16 mouse cellular contexts compared by ENCODE assay signal in the genomic region with DNA sequence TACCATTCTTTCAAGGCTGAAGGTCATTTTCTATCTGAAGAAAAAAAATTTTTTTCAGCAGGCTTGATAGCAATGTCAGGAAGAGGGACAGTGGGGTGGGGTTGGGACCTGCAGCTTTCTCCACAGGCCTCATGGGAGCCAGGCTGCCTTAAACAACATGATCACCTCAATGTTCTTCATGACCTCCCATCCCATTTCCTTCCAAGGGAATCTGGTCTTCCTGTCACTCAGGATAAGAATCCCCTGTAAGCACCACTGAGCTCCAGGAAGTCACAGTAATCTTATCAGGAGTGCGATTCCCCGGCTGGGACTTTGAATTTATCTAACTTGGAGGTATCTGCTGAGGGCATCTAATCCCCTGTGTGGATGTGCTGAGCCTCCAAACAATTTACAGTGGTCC. TPM values are rescaled to one million over a fixed set of nuclear protein-coding genes. Genes with fewer than 3 reads are reported as not detected.
A peak's percentile ranks its signal among the peaks of the same experiment; 100 is the strongest.
DNase-seq lines count a peak whose midpoint lies in the region.
"Had no signal": no experiment of that assay in that cellular context is flagged by ENCODE, and none has a peak within 500 bp of the region (broad histone marks: within the 10 kb centered on the region; RNA-seq: fewer than 3 reads in every experiment).

No protein-coding gene starts in this region.

- DNase-seq in heart, adult 18-20 months: peak; percentile 12 to 56
- no peak for DNase-seq in heart, postnatal 14 days
- peak; percentile 32 for DNase-seq in heart, adult 8-10 months (ENCODE audit: low spot score)
- no peak for DNase-seq in heart, postnatal 4 days
- DNase-seq: adrenal gland, adult 2 months; adrenal gland, postnatal 10 days; adrenal gland, postnatal 25 days; cerebellum, adult 11 months; cerebellum, adult 18-20 months; cerebellum, adult 8-10 months; cerebellum, adult 9-11 months; cerebellum, postnatal 14 days; cerebellum, postnatal 36 days; embryo, embryonic 11 days had no signal

- intact Hi-C loops in heart, postnatal 14 days (cut with DNase I): no loop called here

RNA-seq across cellular contexts. Expression of gene Cxxc4, which starts 17.9 kb away (rescaled TPM):
- total RNA-seq in heart, adult 18-20 months (2021): 1 to 10 TPM; 2.4 to 3.6 TPM
- 1 to 10 TPM; 2.4 to 3.0 TPM for total RNA-seq in heart, postnatal 14 days (2021)
- 1 to 10 TPM; 2.3 to 2.5 (median 2.3) TPM for total RNA-seq in heart, adult 8-10 months (2022)
- total RNA-seq in heart, postnatal 4 days (2021): 1 to 10 TPM; 2.7 to 3.0 TPM
- total RNA-seq: common myeloid progenitor, adult 5-6 weeks; MEL had no signal

Comparison
In these comparisons a context has a peak if more than half of its experiments do, and no peak if none do; other contexts are left out.
1. DNase-seq: peak in heart, adult 18-20 months (2 of 2) and heart, adult 8-10 months (single experiment); none in heart, postnatal 14 days (0 of 2) and heart, postnatal 4 days (single experiment).